Mouse (Mus musculus): Measurements from ENCODE around the gene Mtap. TPM values are rescaled to one million over a fixed set of nuclear protein-coding genes. Genes with fewer than 3 reads are reported as not detected.
A peak's percentile ranks its signal among the peaks of the same experiment; 100 is the strongest.

Gene Mtap
- 2.5 TPM in 1 of 2 replicates, not detected in the other for polyA plus RNA-seq (2012; ENCODE audit: insufficient read depth, low replicate concordance)

DNA sequence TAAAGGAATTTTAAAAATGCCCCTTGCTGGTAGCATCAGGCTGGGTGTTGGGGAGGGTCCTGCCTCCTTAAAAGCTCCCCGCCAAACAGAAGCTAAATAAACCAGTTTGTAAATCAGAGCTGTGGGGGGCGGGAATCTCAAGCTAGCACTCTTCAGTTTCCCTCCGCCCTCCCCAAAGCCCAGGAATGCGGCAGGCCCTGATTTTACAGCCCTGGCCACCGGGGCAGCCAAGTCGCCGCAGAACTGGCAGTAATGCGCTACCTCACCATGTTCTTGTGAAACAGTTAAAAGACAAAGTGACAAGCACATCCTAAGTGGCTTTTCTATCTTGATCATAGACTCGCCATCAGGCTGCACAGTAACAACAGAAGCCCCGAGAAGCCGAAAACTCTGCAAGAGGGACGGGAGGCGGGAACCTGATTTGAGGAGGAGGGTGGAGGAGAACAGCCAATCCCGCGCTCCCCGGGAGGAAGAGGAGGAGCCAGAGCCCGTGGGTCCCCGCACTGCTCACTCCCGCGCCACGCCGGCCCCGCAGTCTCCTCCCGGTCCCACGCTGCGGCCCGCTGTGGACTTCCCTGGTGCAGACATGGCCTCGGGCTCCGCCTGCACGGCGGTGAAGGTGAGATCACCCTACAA, at the start of gene Mtap:
Mtap (plus strand) TSS at position 217 of the 636 bp plus-strand sequence.
- peaks cover 68% of the 10 kb centered on the region for H3K4me1 ChIP-seq
- no peaks in the 10 kb centered on the region for H3K9me3 ChIP-seq
- H3K4me3 ChIP-seq (replicated peaks), result peak within 1 kb of the TSS; percentile 95
- H3K36me3 ChIP-seq (replicated peaks; ENCODE audit: low read length), result peaks cover 11% of the 10 kb centered on the region
- peaks cover 5% of the 10 kb centered on the region for H3K27me3 ChIP-seq (replicated peaks)
- no peak for TF ChIP-seq FLI1 (IDR thresholded peaks at IDR 0.05; ENCODE audit: low read length)
- no peak for TF ChIP-seq GATA1 (IDR thresholded peaks at IDR 0.05; ENCODE audit: borderline replicate concordance, low read length)

DNA sequence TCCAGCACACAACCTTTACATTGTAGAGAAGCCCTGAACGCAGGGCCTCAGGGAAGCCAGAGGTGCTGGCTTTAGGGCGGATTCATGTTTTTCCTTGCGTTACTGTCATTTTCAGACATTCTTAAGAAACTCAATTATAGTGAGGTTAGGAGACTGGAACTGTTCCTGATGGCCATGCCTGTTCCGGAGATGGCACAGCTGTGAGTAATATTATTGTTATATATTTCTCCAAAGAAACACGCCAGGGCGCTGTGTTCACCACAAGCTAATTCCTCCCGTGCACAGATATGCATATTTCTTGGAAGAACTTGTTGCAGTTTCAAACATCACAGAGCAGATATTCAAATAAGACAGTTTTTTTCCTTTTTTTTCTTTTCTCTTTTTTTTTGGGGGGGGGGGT, 47.8 kb upstream of the Mtap start:
- TF ChIP-seq FLI1 (IDR thresholded peaks at IDR 0.05; ENCODE audit: low read length) (no peak), GATA1 (IDR thresholded peaks at IDR 0.05; ENCODE audit: borderline replicate concordance, low read length) (no peak)
- Histone ChIP-seq H3K4me1 (peaks cover 50% of the 10 kb centered on the region), H3K4me3 (replicated peaks) (no peak overlapping the region), H3K27me3 (replicated peaks) (no peaks in the 10 kb centered on the region), H3K9me3 (no peaks in the 10 kb centered on the region), H3K36me3 (replicated peaks; ENCODE audit: low read length) (no peaks in the 10 kb centered on the region)

DNA sequence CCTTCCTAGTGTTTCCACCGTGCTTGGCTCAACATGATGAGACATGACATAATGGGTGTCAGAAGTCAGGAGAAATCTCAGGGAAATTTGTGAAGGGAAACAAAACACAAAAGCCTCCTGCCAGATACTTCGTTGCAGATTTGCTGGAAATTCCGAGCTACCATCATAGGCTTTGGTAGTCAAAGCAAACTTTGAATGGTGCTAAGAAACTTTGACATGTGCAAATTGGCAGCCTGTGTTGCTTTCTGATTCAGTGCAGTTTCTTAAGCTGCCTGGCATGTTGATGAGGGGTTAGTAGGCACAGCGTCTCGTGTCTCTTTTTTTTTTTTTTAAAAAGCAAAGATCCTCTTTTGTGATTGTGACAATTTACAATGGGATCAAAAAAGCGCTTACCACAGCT, 46.7 kb upstream of the Mtap start:
- Histone ChIP-seq H3K4me3 (replicated peaks) (no peak overlapping the region), H3K4me1 (peaks cover 44% of the 10 kb centered on the region), H3K9me3 (no peaks in the 10 kb centered on the region), H3K36me3 (replicated peaks; ENCODE audit: low read length) (no peaks in the 10 kb centered on the region), H3K27me3 (replicated peaks) (no peaks in the 10 kb centered on the region)
- no peak for TF ChIP-seq GATA1 (IDR thresholded peaks at IDR 0.05; ENCODE audit: borderline replicate concordance, low read length)
- no peak for TF ChIP-seq FLI1 (IDR thresholded peaks at IDR 0.05; ENCODE audit: low read length)

DNA sequence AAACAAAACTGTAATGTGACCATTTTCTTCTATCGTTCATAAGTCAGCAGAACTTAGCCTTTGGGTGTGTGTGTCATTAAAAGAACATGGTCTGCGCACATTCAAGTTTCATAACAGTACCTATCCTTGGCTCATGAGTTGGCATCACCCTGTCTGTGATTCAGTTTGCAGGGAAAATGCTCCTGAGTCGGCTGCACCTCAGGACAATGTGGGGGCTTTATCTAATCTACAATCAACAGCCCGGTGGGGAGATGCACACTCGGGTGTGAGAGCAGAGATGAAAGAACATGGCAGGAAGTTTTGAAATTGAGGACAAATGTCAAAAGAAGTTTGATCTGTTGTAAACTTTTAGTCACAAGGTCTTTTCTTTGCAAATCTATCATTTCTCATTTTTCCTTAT, 44.8 kb upstream of the Mtap start:
- Histone ChIP-seq H3K4me3 (replicated peaks) (no peak overlapping the region), H3K4me1 (peaks cover 27% of the 10 kb centered on the region), H3K27me3 (replicated peaks) (no peaks in the 10 kb centered on the region), H3K9me3 (no peaks in the 10 kb centered on the region), H3K36me3 (replicated peaks; ENCODE audit: low read length) (no peaks in the 10 kb centered on the region)
- TF ChIP-seq FLI1 (IDR thresholded peaks at IDR 0.05; ENCODE audit: low read length) (no peak), GATA1 (IDR thresholded peaks at IDR 0.05; ENCODE audit: borderline replicate concordance, low read length) (no peak)

DNA sequence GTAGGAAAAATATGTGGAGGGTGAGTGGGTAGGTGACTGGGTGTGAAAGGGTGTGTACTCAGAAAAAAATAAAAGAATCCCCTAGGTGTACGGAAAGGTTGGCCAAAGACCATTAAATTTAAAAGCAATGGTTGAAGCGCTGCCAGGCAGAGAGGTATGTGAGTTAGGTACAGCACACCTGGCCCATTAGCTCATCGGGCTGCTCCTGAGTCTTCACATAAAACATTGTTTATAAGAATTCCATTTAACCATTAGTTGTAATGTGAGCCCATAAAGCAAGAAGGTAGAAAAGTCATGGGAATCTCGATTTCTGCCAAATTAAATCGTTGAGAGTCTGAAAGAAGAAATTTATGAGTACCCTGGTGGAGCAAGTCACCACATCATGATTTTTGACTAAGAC, 42.1 kb upstream of the Mtap start:
- peaks cover 13% of the 10 kb centered on the region for H3K4me1 ChIP-seq
- no peaks in the 10 kb centered on the region for H3K36me3 ChIP-seq (replicated peaks; ENCODE audit: low read length)
- no peak for TF ChIP-seq FLI1 (IDR thresholded peaks at IDR 0.05; ENCODE audit: low read length)
- no peaks in the 10 kb centered on the region for H3K9me3 ChIP-seq
- no peaks in the 10 kb centered on the region for H3K27me3 ChIP-seq (replicated peaks)
- H3K4me3 ChIP-seq (replicated peaks), result no peak overlapping the region

DNA sequence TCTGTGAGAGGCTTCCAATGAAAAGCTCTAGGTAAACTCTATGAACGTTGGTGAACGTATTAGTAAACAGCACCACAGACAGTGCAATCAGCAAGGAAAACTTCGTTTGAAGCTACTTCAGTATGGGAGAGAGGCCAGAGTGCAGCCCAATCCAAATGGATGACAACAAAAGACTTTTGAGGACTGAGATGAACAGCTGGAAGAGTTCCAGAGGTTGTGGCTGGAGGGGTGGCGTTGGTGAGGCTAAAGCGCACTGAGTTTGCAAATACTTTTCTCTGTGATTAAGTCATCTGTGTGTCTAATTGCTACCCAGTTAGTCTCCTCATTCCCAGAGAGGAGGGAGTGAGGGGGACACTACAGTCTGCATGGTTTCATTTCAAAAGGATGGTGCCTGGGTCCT, 38.7 kb upstream of the Mtap start:
- Histone ChIP-seq H3K4me3 (replicated peaks) (no peak overlapping the region), H3K9me3 (no peaks in the 10 kb centered on the region), H3K36me3 (replicated peaks; ENCODE audit: low read length) (no peaks in the 10 kb centered on the region), H3K27me3 (replicated peaks) (no peaks in the 10 kb centered on the region), H3K4me1 (peaks cover 14% of the 10 kb centered on the region)
- TF ChIP-seq FLI1 (IDR thresholded peaks at IDR 0.05; ENCODE audit: low read length) (no peak), GATA1 (IDR thresholded peaks at IDR 0.05; ENCODE audit: borderline replicate concordance, low read length) (no peak)

DNA sequence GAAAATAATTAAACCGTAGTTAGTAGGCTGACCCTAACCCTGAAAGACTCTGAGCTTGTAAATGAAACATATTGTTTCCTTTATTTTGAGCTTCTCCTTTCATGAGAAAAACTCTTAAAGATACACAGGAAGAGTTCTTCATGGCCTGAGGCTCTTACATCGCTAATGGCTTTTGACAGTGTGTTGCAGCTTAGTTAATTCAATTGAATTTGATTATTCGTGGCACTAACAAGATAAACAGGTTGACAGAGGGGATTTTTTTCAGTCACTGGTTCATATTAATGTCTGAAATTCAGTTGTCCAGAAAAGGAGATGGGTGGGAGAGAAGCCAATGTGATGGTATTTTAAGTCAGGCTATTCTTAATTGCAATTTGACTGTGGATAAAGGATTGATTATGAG, 35.6 kb upstream of the Mtap start:
- Histone ChIP-seq H3K4me3 (replicated peaks) (no peak overlapping the region), H3K27me3 (replicated peaks) (peaks cover 2% of the 10 kb centered on the region), H3K9me3 (no peaks in the 10 kb centered on the region), H3K4me1 (peaks cover 27% of the 10 kb centered on the region), H3K36me3 (replicated peaks; ENCODE audit: low read length) (no peaks in the 10 kb centered on the region)
- TF ChIP-seq GATA1 (IDR thresholded peaks at IDR 0.05; ENCODE audit: borderline replicate concordance, low read length) (no peak), FLI1 (IDR thresholded peaks at IDR 0.05; ENCODE audit: low read length) (no peak)

DNA sequence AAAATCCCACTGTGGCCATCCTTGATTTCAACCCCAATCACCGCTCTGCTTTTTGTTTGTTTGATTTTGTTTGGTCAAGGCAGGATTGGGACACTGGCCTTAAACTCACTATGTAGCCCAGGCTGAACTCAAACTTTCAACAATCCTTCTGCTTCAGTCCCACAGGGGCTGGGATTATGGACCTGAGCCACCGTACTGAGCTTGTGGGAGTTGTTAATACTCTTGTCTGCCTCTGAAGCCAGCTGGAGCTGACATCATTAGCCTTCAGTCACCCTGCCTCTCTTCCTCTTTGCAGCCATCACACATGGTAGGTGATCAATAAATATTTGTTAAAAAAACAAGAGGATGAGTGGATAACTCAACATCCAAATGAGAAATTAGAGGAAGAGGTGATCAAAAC, 34.6 kb upstream of the Mtap start:
- peaks cover 37% of the 10 kb centered on the region for H3K4me1 ChIP-seq
- TF ChIP-seq FLI1 (IDR thresholded peaks at IDR 0.05; ENCODE audit: low read length) (no peak), GATA1 (IDR thresholded peaks at IDR 0.05; ENCODE audit: borderline replicate concordance, low read length) (no peak)
- no peaks in the 10 kb centered on the region for H3K9me3 ChIP-seq
- peaks cover 2% of the 10 kb centered on the region for H3K27me3 ChIP-seq (replicated peaks)
- H3K36me3 ChIP-seq (replicated peaks; ENCODE audit: low read length), result no peaks in the 10 kb centered on the region
- H3K4me3 ChIP-seq (replicated peaks), result no peak overlapping the region

DNA sequence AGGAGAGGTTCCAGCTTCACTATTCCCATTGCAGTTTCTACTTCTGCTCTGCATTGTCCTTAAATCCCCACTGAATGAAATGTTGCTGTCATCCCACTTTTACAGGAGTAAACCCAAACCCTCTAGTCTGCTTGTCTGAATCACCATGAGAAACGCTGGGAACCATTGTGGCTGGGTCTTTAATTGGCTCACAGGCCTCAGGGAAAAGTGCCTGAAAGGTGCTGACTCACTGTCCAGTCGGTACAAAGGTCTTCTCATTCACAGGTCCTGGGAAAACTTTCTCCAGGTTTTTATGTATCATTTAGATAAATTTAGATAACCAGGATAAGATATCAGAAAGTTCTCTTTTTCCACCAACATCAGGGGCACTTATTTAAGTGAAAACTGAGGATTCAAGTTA, 31.4 kb upstream of the Mtap start:
- TF ChIP-seq GATA1 (IDR thresholded peaks at IDR 0.05; ENCODE audit: borderline replicate concordance, low read length) (no peak), FLI1 (IDR thresholded peaks at IDR 0.05; ENCODE audit: low read length) (no peak)
- Histone ChIP-seq H3K27me3 (replicated peaks) (peaks cover 2% of the 10 kb centered on the region), H3K4me1 (peaks cover 32% of the 10 kb centered on the region)

DNA sequence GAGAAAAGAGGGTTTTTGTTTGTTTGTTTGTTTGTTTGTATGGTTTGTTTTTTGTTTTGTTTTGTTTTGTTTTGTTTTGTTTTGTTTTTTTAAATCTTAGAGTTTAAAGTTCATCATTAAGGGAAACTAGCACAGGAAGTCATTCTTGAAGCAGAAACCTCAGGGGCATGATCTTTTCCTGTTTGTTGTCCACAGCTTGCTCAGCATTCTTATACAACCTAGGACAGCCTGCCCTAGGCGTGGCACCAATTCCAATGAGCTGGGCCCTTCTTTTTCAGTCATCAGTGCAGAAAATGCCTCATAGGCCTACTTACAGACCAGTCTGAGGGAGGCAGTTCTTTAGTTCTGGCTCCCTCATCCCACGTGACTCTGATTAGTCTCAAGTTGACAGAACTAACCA, 30.4 kb upstream of the Mtap start:
- TF ChIP-seq FLI1 (IDR thresholded peaks at IDR 0.05; ENCODE audit: low read length), result no peak
- no peak for TF ChIP-seq GATA1 (IDR thresholded peaks at IDR 0.05; ENCODE audit: borderline replicate concordance, low read length)
- Histone ChIP-seq H3K9me3 (no peaks in the 10 kb centered on the region), H3K4me1 (peaks cover 32% of the 10 kb centered on the region), H3K36me3 (replicated peaks; ENCODE audit: low read length) (no peaks in the 10 kb centered on the region), H3K27me3 (replicated peaks) (peaks cover 2% of the 10 kb centered on the region), H3K4me3 (replicated peaks) (peak overlapping the region; percentile 5)

More for the DNA sequence above, 31.4 kb upstream of the Mtap start:
- Histone ChIP-seq H3K9me3 (no peaks in the 10 kb centered on the region), H3K4me3 (replicated peaks) (no peak overlapping the region), H3K36me3 (replicated peaks; ENCODE audit: low read length) (no peaks in the 10 kb centered on the region)

All from megakaryocyte, embryonic 14.5 days (primary cell).